In genomic region chr11:98902621-98903245, GRCm38 (mm10) we compare ENCODE assay signal across 12 mouse cellular contexts. TPM values are rescaled to one million over a fixed set of nuclear protein-coding genes. Genes with fewer than 3 reads are reported as not detected.
A peak's percentile ranks its signal among the peaks of the same experiment; 100 is the strongest.
DNase-seq lines count a peak whose midpoint lies in the region; ATAC-seq and TF ChIP-seq lines count a peak whose summit lies in the region.
"Had no signal": no experiment of that assay in that cellular context is flagged by ENCODE, and none has a peak within 500 bp of the region (broad histone marks: within the 10 kb centered on the region; RNA-seq: fewer than 3 reads in every experiment).

No protein-coding gene starts in this region.

- H3K27ac ChIP-seq in forebrain, embryonic 11.5 days (ENCODE audit: low read depth, low read length) = peak overlapping the region; percentile 1
- no peak overlapping the region for H3K27ac ChIP-seq in forebrain, embryonic 16.5 days (ENCODE audit: low read length)
- H3K27ac ChIP-seq in liver, postnatal 0 days (ENCODE audit: low read depth) = no peak overlapping the region
- H3K27ac ChIP-seq in limb, embryonic 13.5 days = peak overlapping the region; percentile 67; the same call in 1 of the 2 replicates
- peak overlapping the region; percentile 94 for H3K27ac ChIP-seq in stomach, embryonic 15.5 days

- H3K4me3 ChIP-seq in forebrain, embryonic 11.5 days (ENCODE audit: low read depth, low read length) = no peak overlapping the region
- no peak overlapping the region for H3K4me3 ChIP-seq in forebrain, embryonic 16.5 days (replicated peaks; ENCODE audit: low read length)
- no peak overlapping the region for H3K4me3 ChIP-seq in liver, postnatal 0 days (ENCODE audit: low read depth, low read length)
- H3K4me3 ChIP-seq in limb, embryonic 13.5 days = no peak overlapping the region
- no peak overlapping the region for H3K4me3 ChIP-seq in stomach, embryonic 15.5 days (replicated peaks)

- no peaks in the 10 kb centered on the region for H3K27me3 ChIP-seq in forebrain, embryonic 11.5 days (ENCODE audit: control insufficient read depth, insufficient read depth, low read length)
- H3K27me3 ChIP-seq in forebrain, embryonic 16.5 days (replicated peaks; ENCODE audit: control insufficient read depth, insufficient read depth, low read length) = no peaks in the 10 kb centered on the region
- no peaks in the 10 kb centered on the region for H3K27me3 ChIP-seq in liver, postnatal 0 days (ENCODE audit: insufficient read depth, low read length)
- H3K27me3 ChIP-seq in limb, embryonic 13.5 days = no peaks in the 10 kb centered on the region
- H3K27me3 ChIP-seq in stomach, embryonic 15.5 days (replicated peaks) = no peaks in the 10 kb centered on the region

- no peaks in the 10 kb centered on the region for H3K9me3 ChIP-seq in forebrain, embryonic 11.5 days (ENCODE audit: control insufficient read depth, low read length)
- no peaks in the 10 kb centered on the region for H3K9me3 ChIP-seq in forebrain, embryonic 16.5 days (ENCODE audit: control insufficient read depth, low read length)
- no peaks in the 10 kb centered on the region for H3K9me3 ChIP-seq in liver, postnatal 0 days (ENCODE audit: low read length)
- no peaks in the 10 kb centered on the region for H3K9me3 ChIP-seq in limb, embryonic 13.5 days
- H3K9me3 ChIP-seq in stomach, embryonic 15.5 days = no peaks in the 10 kb centered on the region

- no peak for TF ChIP-seq CTCF in liver, postnatal 0 days (IDR thresholded peaks at IDR 0.05; ENCODE audit: low read depth)

- peaks cover 8% of the 10 kb centered on the region for H3K36me3 ChIP-seq in forebrain, embryonic 11.5 days (ENCODE audit: control insufficient read depth, insufficient read depth, low read length)
- peaks cover 19% of the 10 kb centered on the region for H3K36me3 ChIP-seq in forebrain, embryonic 16.5 days (ENCODE audit: control insufficient read depth, insufficient read depth)
- peaks cover 37% of the 10 kb centered on the region for H3K36me3 ChIP-seq in liver, postnatal 0 days (replicated peaks; ENCODE audit: insufficient read depth, low read length)
- peaks cover 73% of the 10 kb centered on the region for H3K36me3 ChIP-seq in limb, embryonic 13.5 days
- H3K36me3 ChIP-seq in stomach, embryonic 15.5 days = peaks cover 21% of the 10 kb centered on the region

- H3K4me2 ChIP-seq in forebrain, embryonic 11.5 days (ENCODE audit: low read depth, low read length, severe bottlenecking) = no peak overlapping the region
- H3K4me2 ChIP-seq in forebrain, embryonic 16.5 days (ENCODE audit: low read length) = no peak overlapping the region
- no peak overlapping the region for H3K4me2 ChIP-seq in liver, postnatal 0 days (ENCODE audit: low read depth, low read length)
- no peak overlapping the region; the same call in 1 of the 2 replicates for H3K4me2 ChIP-seq in limb, embryonic 13.5 days (replicated peaks)
- H3K4me2 ChIP-seq in stomach, embryonic 15.5 days = no peak overlapping the region

- ATAC-seq in forebrain, embryonic 11.5 days (replicated peaks; ENCODE audit: low FRiP score) = no peak
- no peak for ATAC-seq in forebrain, embryonic 16.5 days
- ATAC-seq in liver, postnatal 0 days = no peak
- ATAC-seq in limb, embryonic 13.5 days (ENCODE audit: low FRiP score, low read depth) = no peak
- 0 out of 2 replicates have a peak, but pooled peaks have one; percentile 5 for ATAC-seq in stomach, embryonic 15.5 days (ENCODE audit: insufficient read depth, low FRiP score, low read depth)
- no peak for ATAC-seq in granulocyte monocyte progenitor cell, adult 5-6 weeks (replicated peaks; ENCODE audit: poor library complexity, severe bottlenecking)
- ATAC-seq: activated CD4-positive, CD25-positive, alpha-beta regulatory T cell, adult 4 months had no signal

- peaks cover 16% of the 10 kb centered on the region for H3K4me1 ChIP-seq in forebrain, embryonic 11.5 days (replicated peaks; ENCODE audit: control insufficient read depth, insufficient read depth, low read length)
- no peaks in the 10 kb centered on the region; the same call in 1 of the 2 replicates for H3K4me1 ChIP-seq in forebrain, embryonic 16.5 days (replicated peaks; ENCODE audit: control insufficient read depth, insufficient read depth, low read length)
- H3K4me1 ChIP-seq in liver, postnatal 0 days (ENCODE audit: insufficient read depth) = peaks cover 27% of the 10 kb centered on the region
- H3K4me1 ChIP-seq in limb, embryonic 13.5 days = peaks cover 14% of the 10 kb centered on the region
- H3K4me1 ChIP-seq in stomach, embryonic 15.5 days = peaks cover 10% of the 10 kb centered on the region; the same call in 1 of the 2 replicates

- 3% methylated on average over 10 of the region's 10 CpGs for WGBS in forebrain, embryonic 11.5 days
- WGBS in forebrain, embryonic 16.5 days = 14% methylated on average over 10 of the region's 10 CpGs
- 59% methylated on average over 10 of the region's 10 CpGs for WGBS in liver, postnatal 0 days (ENCODE audit: insufficient replicate concordance)
- 11% methylated on average over 10 of the region's 10 CpGs for WGBS in limb, embryonic 13.5 days
- WGBS in stomach, embryonic 15.5 days = 28% methylated on average over 10 of the region's 10 CpGs

- no peak for TF ChIP-seq EP300 in liver, postnatal 0 days (IDR thresholded peaks at IDR 0.05; ENCODE audit: low read depth)

- H3K9ac ChIP-seq in forebrain, embryonic 11.5 days (ENCODE audit: low read length) = peak overlapping the region; percentile 12
- no peak overlapping the region; the same call in 1 of the 2 replicates for H3K9ac ChIP-seq in forebrain, embryonic 16.5 days (replicated peaks; ENCODE audit: low read depth, low read length)
- H3K9ac ChIP-seq in liver, postnatal 0 days (replicated peaks) = no peak overlapping the region
- peak overlapping the region; percentile 14; the same call in 1 of the 2 replicates for H3K9ac ChIP-seq in limb, embryonic 13.5 days
- H3K9ac ChIP-seq in stomach, embryonic 15.5 days = no peak overlapping the region

- DNase-seq in forebrain, embryonic 11.5 days (ENCODE audit: low spot score) = peak; percentile 71
- DNase-seq in liver = peak; percentile 31
- DNase-seq in liver, postnatal 0 days = no peak
- DNase-seq in urinary bladder, postnatal 14 days (ENCODE audit: low spot score) = no peak
- DNase-seq: cerebellum, adult 9-10 months; layer of hippocampus, adult 9-11 months; thymus, postnatal 4 days had no signal

RNA-seq across cellular contexts. Expression of gene Cdc6, which starts 4.9 kb away (rescaled TPM):
- polyA plus RNA-seq in forebrain, embryonic 11.5 days (2014; fragmentation: Nextera tagmentation; extraction: Ambion mirVana) = 52.8 and 54.7 TPM in 2 replicates
- polyA plus RNA-seq in forebrain, embryonic 16.5 days (2015; fragmentation: Nextera tagmentation; extraction: Ambion mirVana) = 10.3 and 10.9 TPM in 2 replicates
- polyA plus RNA-seq in liver, postnatal 0 days (2015; fragmentation: Nextera tagmentation; extraction: Ambion mirVana) = 19.1 and 22.3 TPM in 2 replicates
- 31.4 and 32.3 TPM in 2 replicates for polyA plus RNA-seq in limb, embryonic 13.5 days (2015; fragmentation: Nextera tagmentation; extraction: Ambion mirVana)
- 28.8 and 30.3 TPM in 2 replicates for polyA plus RNA-seq in stomach, embryonic 15.5 days (2015; fragmentation: Nextera tagmentation; extraction: Ambion mirVana)
- total RNA-seq in granulocyte monocyte progenitor cell, adult 5-6 weeks (2014; fragmentation: Nextera tagmentation) = 47.8 and 58.8 TPM in 2 replicates
- total RNA-seq in granulocyte monocyte progenitor cell, adult 5-6 weeks (2017) = 30.3 and 43.5 TPM in 2 replicates

RNA-seq across cellular contexts. Expression of gene Rara, which starts 24.9 kb away (rescaled TPM):
- 23.3 and 25.2 TPM in 2 replicates for polyA plus RNA-seq in forebrain, embryonic 11.5 days (2014; fragmentation: Nextera tagmentation; extraction: Ambion mirVana)
- 9.5 and 10.6 TPM in 2 replicates for polyA plus RNA-seq in forebrain, embryonic 16.5 days (2015; fragmentation: Nextera tagmentation; extraction: Ambion mirVana)
- polyA plus RNA-seq in liver, postnatal 0 days (2015; fragmentation: Nextera tagmentation; extraction: Ambion mirVana) = 5.4 and 5.6 TPM in 2 replicates
- polyA plus RNA-seq in limb, embryonic 13.5 days (2015; fragmentation: Nextera tagmentation; extraction: Ambion mirVana) = 46.5 and 49.8 TPM in 2 replicates
- 34.0 and 41.0 TPM in 2 replicates for polyA plus RNA-seq in stomach, embryonic 15.5 days (2015; fragmentation: Nextera tagmentation; extraction: Ambion mirVana)
- 3.8 and 8.8 TPM in 2 replicates for total RNA-seq in granulocyte monocyte progenitor cell, adult 5-6 weeks (2014; fragmentation: Nextera tagmentation)
- total RNA-seq in granulocyte monocyte progenitor cell, adult 5-6 weeks (2017) = 1.9 and 3.1 TPM in 2 replicates

RNA-seq across cellular contexts. Expression of gene Wipf2, which starts 39.3 kb away (rescaled TPM):
- 5.5 and 6.3 TPM in 2 replicates for polyA plus RNA-seq in forebrain, embryonic 11.5 days (2014; fragmentation: Nextera tagmentation; extraction: Ambion mirVana)
- polyA plus RNA-seq in forebrain, embryonic 16.5 days (2015; fragmentation: Nextera tagmentation; extraction: Ambion mirVana) = 4.6 and 5.1 TPM in 2 replicates
- 1.2 TPM in 2 replicates for polyA plus RNA-seq in liver, postnatal 0 days (2015; fragmentation: Nextera tagmentation; extraction: Ambion mirVana)
- 4.9 and 5.4 TPM in 2 replicates for polyA plus RNA-seq in limb, embryonic 13.5 days (2015; fragmentation: Nextera tagmentation; extraction: Ambion mirVana)
- 4.5 and 5.0 TPM in 2 replicates for polyA plus RNA-seq in stomach, embryonic 15.5 days (2015; fragmentation: Nextera tagmentation; extraction: Ambion mirVana)
- total RNA-seq in granulocyte monocyte progenitor cell, adult 5-6 weeks (2014; fragmentation: Nextera tagmentation) = 8.6 and 11.4 TPM in 2 replicates
- 2.7 and 2.8 TPM in 2 replicates for total RNA-seq in granulocyte monocyte progenitor cell, adult 5-6 weeks (2017)

Comparison
In these comparisons a context has a peak if more than half of its experiments do, and no peak if none do; other contexts are left out.
1. DNase-seq: peak in forebrain, embryonic 11.5 days (single experiment) and liver (single experiment); none in liver, postnatal 0 days (single experiment) and urinary bladder, postnatal 14 days (single experiment).
2. H3K27ac ChIP-seq: peak in forebrain, embryonic 11.5 days (single experiment), limb, embryonic 13.5 days (single experiment) and stomach, embryonic 15.5 days (single experiment); none in forebrain, embryonic 16.5 days (single experiment) and liver, postnatal 0 days (single experiment).
3. H3K9ac ChIP-seq: peak in forebrain, embryonic 11.5 days (single experiment) and limb, embryonic 13.5 days (single experiment); none in forebrain, embryonic 16.5 days (single experiment), liver, postnatal 0 days (single experiment) and stomach, embryonic 15.5 days (single experiment).